Mouse (Mus musculus) cerebellum, postnatal 10 days (tissue): ENCODE data around the gene Pex12.
"Not testable (repeated sequence)": the region's sequence is repeated elsewhere in the genome, so short reads cannot be mapped to it uniquely, and the experiment has no call there.

Experiments used
- DNase-seq, 2 experiments: peaks; one replicate each; pipeline ENCODE4 v3.0.0; 2021; ENCODE audit warnings: mixed read lengths in 2 of 2

Pex12 gene

GRCm38 (mm10) chr11:83286566-83286965 is 15.8 kb downstream of the Pex12 start, which contains the start of gene Slfn14:
Gene Slfn14, minus strand, starts transcription at chr11:83286726.
- DNase-seq = no peak

- no peak for DNase-seq
These were observed 16.8 kb downstream of the Pex12 start for GRCm38 (mm10) chr11:83285627-83286026.

DNA sequence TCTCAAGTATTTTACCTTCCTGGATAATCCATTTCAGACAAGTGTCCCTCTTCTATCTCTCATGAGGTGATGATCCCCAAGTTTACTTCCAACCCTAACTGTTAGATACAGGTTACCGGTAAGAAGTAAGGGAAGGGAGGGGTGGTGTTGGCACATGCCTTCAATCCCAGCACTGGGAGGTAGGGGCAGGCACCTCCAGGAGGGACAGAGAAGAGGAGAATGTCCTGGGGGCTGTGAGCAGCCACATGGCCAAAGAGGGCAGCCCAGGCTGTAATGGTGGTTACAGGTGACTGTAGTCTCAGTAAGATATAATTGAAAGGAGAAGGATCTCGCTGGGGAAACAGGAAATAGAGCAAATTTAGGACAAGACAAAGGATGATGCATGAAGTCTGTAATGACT is 20.3 kb downstream of the Pex12 start:
- DNase-seq = no peak

GRCm38 (mm10) chr11:83279691-83280090 is 22.7 kb downstream of the Pex12 start:
- no peak for DNase-seq

GRCm38 (mm10) chr11:83279024-83279423 is 23.4 kb downstream of the Pex12 start:
- DNase-seq = no peak

DNA sequence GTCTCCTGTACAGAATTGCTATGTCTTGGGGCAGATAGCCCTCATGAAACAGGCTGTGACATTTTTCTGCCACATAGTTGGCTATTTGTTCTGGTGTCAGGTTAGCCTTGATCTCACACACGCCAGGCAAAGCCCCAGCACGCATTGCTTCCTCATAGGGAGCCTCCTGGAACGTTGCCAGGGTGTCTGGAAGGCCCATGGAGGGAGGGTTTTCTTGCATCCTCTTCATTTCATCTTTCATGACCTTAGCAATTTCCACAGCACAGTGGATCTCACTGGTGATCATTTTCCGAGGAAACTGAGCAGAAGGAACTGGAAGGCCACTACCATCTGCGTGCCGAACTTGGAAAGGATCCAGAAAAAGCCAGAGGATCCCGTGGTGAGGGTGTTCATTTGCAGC is 26.1 kb downstream of the Pex12 start:
- DNase-seq = peak; percentile 44 to 48

DNA sequence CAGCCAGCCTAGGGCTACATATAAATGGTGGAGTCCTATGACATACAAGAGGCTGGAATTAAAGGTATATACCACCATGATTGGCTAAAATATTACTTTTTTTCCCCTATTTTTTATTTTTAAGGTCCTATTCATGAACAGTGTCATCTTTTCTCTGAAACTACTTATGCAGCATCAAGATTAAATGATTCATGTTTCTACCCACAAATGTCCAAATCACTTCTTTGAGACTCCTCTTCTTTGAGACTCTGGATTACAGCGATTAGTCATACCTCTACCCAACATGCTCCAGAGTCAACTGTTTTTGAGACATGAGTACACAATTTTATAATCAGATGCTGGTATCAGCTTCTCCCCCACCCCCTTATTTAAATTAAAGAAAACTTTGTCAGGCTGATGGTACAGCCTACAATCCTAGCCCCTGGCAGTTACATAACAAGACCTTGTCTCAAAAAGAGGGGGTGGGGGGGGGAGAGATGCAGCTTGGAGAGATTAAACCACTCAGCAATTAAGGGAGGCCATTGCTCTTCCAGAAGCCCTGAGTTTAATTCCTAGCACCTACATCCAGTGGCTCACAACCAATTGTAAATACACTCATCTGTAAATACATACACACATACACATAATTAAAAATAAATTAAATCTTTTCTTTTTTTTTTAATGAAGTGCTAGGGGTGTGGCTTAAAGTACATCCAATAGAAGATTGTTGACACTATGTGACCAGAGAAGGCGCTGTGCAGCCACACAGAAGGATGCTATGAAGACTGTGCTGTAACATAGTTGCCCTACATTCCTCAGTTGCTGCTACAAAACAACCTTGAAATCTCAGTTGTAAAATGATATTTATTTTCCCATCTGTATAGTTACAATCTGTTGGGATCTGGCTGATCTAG is 30.2 kb downstream of the Pex12 start:
- peak; percentile 49 to 58 for DNase-seq

DNA sequence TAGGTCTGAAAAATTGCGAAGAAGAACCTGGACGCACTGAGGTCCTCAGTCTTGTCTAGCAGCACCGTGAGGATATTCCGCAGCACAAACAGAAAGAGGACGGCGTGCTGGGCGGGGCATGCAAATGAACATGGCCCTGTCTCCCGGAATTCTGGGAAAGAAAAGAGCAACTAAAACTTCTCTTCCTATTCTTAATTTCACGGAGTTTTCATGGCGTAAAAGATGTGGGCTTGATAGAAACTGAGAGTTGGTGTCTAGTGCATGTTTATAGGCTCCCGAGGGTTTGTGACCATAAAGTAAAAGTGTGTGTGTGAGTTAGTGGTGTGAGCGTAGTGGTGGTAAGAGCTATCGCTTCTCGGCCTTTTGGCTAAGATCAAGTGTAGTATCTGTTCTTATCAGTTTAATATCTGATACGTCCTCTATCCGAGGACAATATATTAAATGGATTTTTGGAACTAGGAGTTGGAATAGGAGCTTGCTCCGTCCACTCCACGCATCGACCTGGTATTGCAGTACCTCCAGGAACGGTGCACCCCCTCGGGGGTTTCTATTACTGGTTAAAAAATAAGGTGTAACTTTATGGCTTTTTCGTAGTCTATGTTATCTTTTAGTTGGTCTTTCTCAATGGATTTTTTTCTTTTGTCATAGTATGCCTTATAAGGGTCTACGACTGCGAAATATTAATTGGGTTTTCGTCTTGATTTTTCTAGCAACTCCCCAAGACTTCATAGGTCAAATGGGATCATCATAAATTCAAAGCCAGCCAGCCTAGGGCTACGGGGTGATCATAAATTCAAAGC is 31.0 kb downstream of the Pex12 start:
- DNase-seq = peak; percentile 89

DNA sequence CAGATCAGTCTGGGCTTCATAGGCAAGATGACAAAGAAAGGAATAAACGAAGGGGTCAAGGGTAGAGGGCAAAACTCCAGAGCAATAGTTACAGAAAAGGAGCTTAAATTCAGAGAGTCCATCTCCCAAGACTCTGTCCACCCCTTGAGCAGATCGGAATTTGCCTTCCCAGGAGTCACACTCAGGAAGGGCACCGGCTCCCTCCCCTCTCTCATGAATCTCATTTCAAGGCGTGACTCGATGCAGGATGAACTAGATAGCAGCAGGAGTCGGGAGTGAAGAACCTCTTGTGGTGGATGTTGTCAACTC is 31.6 kb downstream of the Pex12 start:
- no peak for DNase-seq

DNA sequence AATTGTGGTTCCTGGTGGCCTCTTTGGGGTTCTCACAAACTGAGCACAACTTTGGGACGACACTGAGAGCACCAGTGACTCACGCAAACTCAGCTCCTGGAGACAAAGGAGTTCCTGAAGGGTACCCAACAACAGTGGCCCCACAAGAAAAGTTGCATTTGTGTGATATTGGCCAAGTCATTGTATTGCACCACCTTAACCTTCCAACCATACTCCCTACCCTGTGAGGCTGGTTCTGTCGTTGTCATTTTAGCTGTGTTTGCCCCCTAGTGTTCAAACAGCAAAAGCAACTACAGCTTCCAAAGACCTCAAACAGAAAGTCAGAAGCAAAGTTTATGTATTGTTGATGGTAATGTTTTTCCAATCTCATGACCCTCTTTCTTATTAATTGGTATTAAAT is 39.2 kb downstream of the Pex12 start:
- no peak for DNase-seq

DNA sequence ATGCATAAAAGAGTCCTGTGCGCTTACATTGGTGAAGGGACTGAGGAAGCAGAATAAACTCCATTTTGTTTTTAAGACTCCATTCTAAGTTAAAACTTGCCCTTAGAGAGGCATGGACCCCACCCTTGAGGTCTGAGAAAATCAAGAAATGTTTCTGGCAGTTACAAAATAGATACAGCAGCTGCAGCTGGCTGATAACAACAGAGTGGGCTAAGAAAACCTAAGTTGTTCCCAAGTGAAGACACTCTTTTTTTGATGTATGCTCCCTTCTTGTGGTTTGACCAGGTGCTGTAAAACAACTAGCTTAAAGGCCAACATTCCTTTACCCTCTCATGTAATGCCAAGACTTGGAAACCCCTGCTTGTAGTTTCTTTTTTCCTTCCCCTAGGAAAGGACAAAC is 39.7 kb downstream of the Pex12 start:
- DNase-seq = no peak

- not testable (repeated sequence) for DNase-seq
These were observed 45.2 kb downstream of the Pex12 start for GRCm38 (mm10) chr11:83257211-83257610.
